Mouse (Mus musculus): ENCODE data around the gene Tmem184a. TPM values are rescaled to one million over a fixed set of nuclear protein-coding genes. Genes with fewer than 3 reads are reported as not detected.

Gene Tmem184a
- polyA plus RNA-seq (2012; ENCODE audit: insufficient read depth, low replicate concordance): 4.6 and 27.1 TPM in 2 replicates

- Histone ChIP-seq H3K36me3 (replicated peaks; ENCODE audit: low read length) (peaks cover 52% of the 10 kb centered on the region), H3K4me3 (replicated peaks) (no peak within 1 kb of the TSS), H3K9me3 (no peaks in the 10 kb centered on the region), H3K4me1 (peaks cover 52% of the 10 kb centered on the region), H3K27me3 (replicated peaks) (no peaks in the 10 kb centered on the region)
- TF ChIP-seq FLI1 (IDR thresholded peaks at IDR 0.05; ENCODE audit: low read length) (no peak), GATA1 (IDR thresholded peaks at IDR 0.05; ENCODE audit: borderline replicate concordance, low read length) (no peak)
Measured at GRCm38 (mm10) chr5:139819538-139820181, at the start of gene Tmem184a. Gene Tmem184a, minus strand, starts transcription at chr5:139819917.

DNA sequence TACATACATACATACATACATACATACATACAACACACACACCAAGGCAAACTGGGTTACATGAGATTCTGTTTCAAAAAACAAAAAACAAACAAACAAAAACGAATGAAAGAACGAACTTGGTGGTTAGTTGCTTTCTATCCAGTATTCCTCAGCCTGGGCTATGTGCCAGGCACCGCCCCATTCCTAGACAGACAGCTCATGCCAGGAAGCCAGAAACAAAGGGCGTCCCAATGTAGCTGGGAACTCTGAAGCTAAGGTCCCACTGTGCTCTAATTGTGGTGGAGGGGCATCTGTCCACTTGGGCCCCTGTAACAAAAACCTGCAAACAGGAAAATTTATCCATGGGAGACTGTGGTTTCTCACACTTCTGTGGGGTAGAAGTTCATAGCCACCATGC, 43.0 kb upstream of the Tmem184a start:
- H3K4me1 ChIP-seq: no peaks in the 10 kb centered on the region; the same call in 1 of the 2 replicates
- peaks cover 63% of the 10 kb centered on the region for H3K27me3 ChIP-seq (replicated peaks)
- H3K36me3 ChIP-seq (replicated peaks; ENCODE audit: low read length): no peaks in the 10 kb centered on the region
- no peaks in the 10 kb centered on the region for H3K9me3 ChIP-seq
- TF ChIP-seq GATA1 (IDR thresholded peaks at IDR 0.05; ENCODE audit: borderline replicate concordance, low read length) (no peak), FLI1 (IDR thresholded peaks at IDR 0.05; ENCODE audit: low read length) (no peak)
- H3K4me3 ChIP-seq (replicated peaks): no peak overlapping the region

- Histone ChIP-seq H3K27me3 (replicated peaks) (peaks cover 62% of the 10 kb centered on the region), H3K4me3 (replicated peaks) (no peak overlapping the region), H3K4me1 (no peaks in the 10 kb centered on the region; the same call in 1 of the 2 replicates), H3K9me3 (no peaks in the 10 kb centered on the region), H3K36me3 (replicated peaks; ENCODE audit: low read length) (no peaks in the 10 kb centered on the region)
- TF ChIP-seq GATA1 (IDR thresholded peaks at IDR 0.05; ENCODE audit: borderline replicate concordance, low read length) (no peak), FLI1 (IDR thresholded peaks at IDR 0.05; ENCODE audit: low read length) (no peak)
Measured at GRCm38 (mm10) chr5:139860328-139861104, 40.8 kb upstream of the Tmem184a start.

DNA sequence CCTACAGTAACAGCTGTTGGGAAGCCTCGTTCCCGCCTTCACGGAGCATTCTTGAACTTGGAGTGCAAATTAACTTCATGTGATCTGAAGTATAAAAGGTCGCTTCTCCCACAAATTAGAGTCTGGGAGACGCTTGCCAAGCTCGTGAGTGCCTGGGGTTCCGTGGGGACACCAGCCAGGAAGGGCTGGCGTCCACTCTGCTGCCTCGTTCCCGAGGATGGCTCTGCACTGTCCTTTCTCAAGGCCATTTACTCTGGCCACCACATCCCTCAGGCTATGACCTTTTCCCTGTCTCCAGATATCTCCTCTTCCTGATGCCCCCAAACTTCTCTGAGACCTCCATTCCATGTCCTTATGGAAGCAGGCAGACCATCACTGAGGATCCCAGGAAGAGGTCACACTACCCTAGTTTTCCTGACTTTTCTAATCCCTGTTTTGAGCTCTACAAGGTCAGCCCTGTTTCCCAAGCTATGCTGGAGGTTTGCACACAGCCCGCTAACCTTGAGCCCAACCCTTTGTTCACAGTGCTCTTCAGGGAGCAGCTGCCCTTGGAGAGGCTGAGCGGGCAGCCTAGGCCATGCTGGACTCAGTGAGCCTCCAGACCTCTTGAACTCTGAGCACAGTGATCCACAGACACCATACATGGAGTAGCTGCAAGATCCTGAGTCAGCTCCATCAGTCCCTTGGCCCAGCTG, 30.1 kb upstream of the Tmem184a start:
- TF ChIP-seq FLI1 (IDR thresholded peaks at IDR 0.05; ENCODE audit: low read length): no peak
- no peak for TF ChIP-seq GATA1 (IDR thresholded peaks at IDR 0.05; ENCODE audit: borderline replicate concordance, low read length)

DNA sequence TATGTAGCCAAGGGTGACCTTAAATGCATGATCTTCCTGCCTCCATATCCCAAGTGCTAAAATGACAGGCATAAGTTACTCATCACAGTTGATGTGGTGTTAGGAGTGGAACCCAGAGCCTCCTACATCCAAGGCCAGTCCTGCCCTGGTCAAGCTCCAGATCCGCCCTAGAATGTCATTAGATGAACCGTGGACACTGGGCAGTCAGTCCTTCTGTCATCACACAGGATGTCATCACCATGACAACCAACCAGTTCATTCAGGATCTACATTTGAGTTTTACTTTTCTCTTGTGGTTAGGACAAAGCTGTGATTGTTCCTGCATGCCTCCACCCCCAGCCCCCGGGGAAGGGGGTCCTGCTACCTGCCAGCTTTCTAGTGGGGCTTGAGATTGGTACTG, 19.4 kb upstream of the Tmem184a start:
- Histone ChIP-seq H3K36me3 (replicated peaks; ENCODE audit: low read length) (no peaks in the 10 kb centered on the region), H3K4me3 (replicated peaks) (no peak overlapping the region), H3K27me3 (replicated peaks) (peaks cover 47% of the 10 kb centered on the region), H3K4me1 (peaks cover 13% of the 10 kb centered on the region; the same call in 1 of the 2 replicates), H3K9me3 (peaks cover 13% of the 10 kb centered on the region)
- no peak for TF ChIP-seq FLI1 (IDR thresholded peaks at IDR 0.05; ENCODE audit: low read length)
- TF ChIP-seq GATA1 (IDR thresholded peaks at IDR 0.05; ENCODE audit: borderline replicate concordance, low read length): no peak

More for the DNA sequence above, 30.1 kb upstream of the Tmem184a start:
- peaks cover 12% of the 10 kb centered on the region for H3K4me1 ChIP-seq
- no peak overlapping the region for H3K4me3 ChIP-seq (replicated peaks)
- H3K27me3 ChIP-seq (replicated peaks): peaks cover 76% of the 10 kb centered on the region
- peaks cover 8% of the 10 kb centered on the region for H3K9me3 ChIP-seq
- H3K36me3 ChIP-seq (replicated peaks; ENCODE audit: low read length): no peaks in the 10 kb centered on the region

DNA sequence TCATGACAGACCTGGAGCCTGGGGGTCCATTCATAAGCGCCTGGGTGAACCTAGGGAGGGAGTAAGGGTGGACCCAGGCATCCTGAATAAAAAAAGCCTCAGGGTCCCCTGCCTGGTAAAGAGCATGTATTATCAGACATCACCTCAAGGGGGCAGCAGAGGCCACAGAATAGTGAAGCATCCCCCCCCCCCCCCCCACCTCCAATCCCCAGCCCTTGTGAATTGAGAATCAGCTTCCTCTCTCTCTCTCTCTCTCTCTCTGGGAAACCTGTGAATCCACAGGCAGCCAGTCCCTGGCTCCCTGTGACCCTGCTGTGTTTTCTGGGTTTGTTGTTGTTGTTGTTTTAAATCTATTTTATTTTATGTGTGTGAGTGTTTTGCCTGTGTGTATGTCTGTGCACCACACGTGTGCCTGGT, 18.8 kb upstream of the Tmem184a start:
- H3K4me1 ChIP-seq: peaks cover 13% of the 10 kb centered on the region; the same call in 1 of the 2 replicates
- TF ChIP-seq FLI1 (IDR thresholded peaks at IDR 0.05; ENCODE audit: low read length) (no peak), GATA1 (IDR thresholded peaks at IDR 0.05; ENCODE audit: borderline replicate concordance, low read length) (no peak)
- H3K4me3 ChIP-seq (replicated peaks): no peak overlapping the region
- peaks cover 7% of the 10 kb centered on the region for H3K9me3 ChIP-seq
- H3K27me3 ChIP-seq (replicated peaks): peaks cover 45% of the 10 kb centered on the region
- no peaks in the 10 kb centered on the region for H3K36me3 ChIP-seq (replicated peaks; ENCODE audit: low read length)

GRCm38 (mm10) chr5:139835706-139836105, 16.0 kb upstream of the Tmem184a start:
- Histone ChIP-seq H3K27me3 (replicated peaks) (peaks cover 28% of the 10 kb centered on the region), H3K4me3 (replicated peaks) (no peak overlapping the region), H3K36me3 (replicated peaks; ENCODE audit: low read length) (no peaks in the 10 kb centered on the region), H3K9me3 (no peaks in the 10 kb centered on the region), H3K4me1 (peaks cover 28% of the 10 kb centered on the region)
- TF ChIP-seq FLI1 (IDR thresholded peaks at IDR 0.05; ENCODE audit: low read length) (no peak), GATA1 (IDR thresholded peaks at IDR 0.05; ENCODE audit: borderline replicate concordance, low read length) (no peak)

DNA sequence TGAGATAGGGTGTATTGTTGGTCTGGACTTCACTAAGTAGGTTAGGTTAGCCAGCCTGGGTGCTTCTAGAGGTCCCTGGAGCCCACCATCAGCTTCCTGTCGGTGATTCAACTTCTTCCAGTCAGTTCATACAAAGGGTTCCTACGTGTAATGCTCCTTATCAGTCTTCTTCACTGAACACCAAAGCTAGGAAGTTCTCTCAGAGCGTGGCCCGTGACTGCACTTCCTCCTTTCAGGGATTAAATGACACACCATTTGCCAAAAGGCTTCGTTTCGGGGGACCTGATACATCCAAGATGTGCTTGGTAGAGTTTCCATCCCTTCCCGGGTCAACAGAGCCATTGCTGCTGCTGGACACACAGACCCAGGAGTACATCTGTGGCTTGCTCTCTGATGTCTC, 12.4 kb upstream of the Tmem184a start:
- TF ChIP-seq FLI1 (IDR thresholded peaks at IDR 0.05; ENCODE audit: low read length): no peak
- no peak for TF ChIP-seq GATA1 (IDR thresholded peaks at IDR 0.05; ENCODE audit: borderline replicate concordance, low read length)
- Histone ChIP-seq H3K9me3 (no peaks in the 10 kb centered on the region), H3K4me1 (peaks cover 50% of the 10 kb centered on the region), H3K36me3 (replicated peaks; ENCODE audit: low read length) (no peaks in the 10 kb centered on the region), H3K4me3 (replicated peaks) (peak overlapping the region; percentile 44), H3K27me3 (replicated peaks) (peaks cover 17% of the 10 kb centered on the region)

GRCm38 (mm10) chr5:139830734-139831133, 11.0 kb upstream of the Tmem184a start:
- H3K27me3 ChIP-seq (replicated peaks): peaks cover 6% of the 10 kb centered on the region
- TF ChIP-seq GATA1 (IDR thresholded peaks at IDR 0.05; ENCODE audit: borderline replicate concordance, low read length) (no peak), FLI1 (IDR thresholded peaks at IDR 0.05; ENCODE audit: low read length) (no peak)
- H3K4me3 ChIP-seq (replicated peaks): peak overlapping the region; percentile 83
- H3K9me3 ChIP-seq: no peaks in the 10 kb centered on the region
- H3K36me3 ChIP-seq (replicated peaks; ENCODE audit: low read length): peaks cover under 1% of the 10 kb centered on the region
- peaks cover 55% of the 10 kb centered on the region for H3K4me1 ChIP-seq
